Mouse (Mus musculus) lung, adult 2 months (tissue): ENCODE data around the gene Hspb3. TPM values are rescaled to one million over a fixed set of nuclear protein-coding genes. Genes with fewer than 3 reads are reported as not detected.

Experiments
- DNase-seq: peaks from one replicate; pipeline ENCODE4 v3.0.0; 2022
- H3K4me1 ChIP-seq: fragments of 200-500 bp; 2 replicates; pipeline ENCODE4 v1.6.1; 2011; ENCODE audit warnings: low read length; ENCODE audit not compliant: control insufficient read depth, insufficient read depth
- H3K4me3 ChIP-seq: fragments of 200-500 bp; replicated peaks from 2 replicates; pipeline ENCODE3; 2011; ENCODE audit warnings: low read depth, mild to moderate bottlenecking, control low read depth, low read length; ENCODE audit errors: extremely low read depth
- CTCF ChIP-seq: fragments of 200-500 bp; IDR thresholded peaks from 2 replicates; pipeline ENCODE4 v1.5.1; 2011; ENCODE audit warnings: mild to moderate bottlenecking, low read length, control low read depth; ENCODE audit not compliant: insufficient read depth
- POLR2A ChIP-seq: fragments of 200-500 bp; IDR thresholded peaks from 2 replicates; pipeline ENCODE4 v1.6.1; 2011; ENCODE audit warnings: low read depth, mild to moderate bottlenecking, control low read depth, low read length, borderline replicate concordance; ENCODE audit errors: extremely low read depth
- WGBS: fragments of 180-500 bp; shearing (Covaris S2); methylation state at CpG from one replicate; pipeline ENCODE4 v1.1.7; 2018; 5-methylcytosine and 5-hydroxymethylcytosine counted together
- polyA plus RNA-seq: library from polyadenylated mRNA; depleted of rRNA; stranded (reverse); fragments of >200 nt; gene quantifications from 2 replicates; pipeline ENCODE4 v1.2.3, GENCODE M21; 2012; rRNA removed

Gene Hspb3
- polyA plus RNA-seq, 1 experiment, result 0.92 TPM

DNA sequence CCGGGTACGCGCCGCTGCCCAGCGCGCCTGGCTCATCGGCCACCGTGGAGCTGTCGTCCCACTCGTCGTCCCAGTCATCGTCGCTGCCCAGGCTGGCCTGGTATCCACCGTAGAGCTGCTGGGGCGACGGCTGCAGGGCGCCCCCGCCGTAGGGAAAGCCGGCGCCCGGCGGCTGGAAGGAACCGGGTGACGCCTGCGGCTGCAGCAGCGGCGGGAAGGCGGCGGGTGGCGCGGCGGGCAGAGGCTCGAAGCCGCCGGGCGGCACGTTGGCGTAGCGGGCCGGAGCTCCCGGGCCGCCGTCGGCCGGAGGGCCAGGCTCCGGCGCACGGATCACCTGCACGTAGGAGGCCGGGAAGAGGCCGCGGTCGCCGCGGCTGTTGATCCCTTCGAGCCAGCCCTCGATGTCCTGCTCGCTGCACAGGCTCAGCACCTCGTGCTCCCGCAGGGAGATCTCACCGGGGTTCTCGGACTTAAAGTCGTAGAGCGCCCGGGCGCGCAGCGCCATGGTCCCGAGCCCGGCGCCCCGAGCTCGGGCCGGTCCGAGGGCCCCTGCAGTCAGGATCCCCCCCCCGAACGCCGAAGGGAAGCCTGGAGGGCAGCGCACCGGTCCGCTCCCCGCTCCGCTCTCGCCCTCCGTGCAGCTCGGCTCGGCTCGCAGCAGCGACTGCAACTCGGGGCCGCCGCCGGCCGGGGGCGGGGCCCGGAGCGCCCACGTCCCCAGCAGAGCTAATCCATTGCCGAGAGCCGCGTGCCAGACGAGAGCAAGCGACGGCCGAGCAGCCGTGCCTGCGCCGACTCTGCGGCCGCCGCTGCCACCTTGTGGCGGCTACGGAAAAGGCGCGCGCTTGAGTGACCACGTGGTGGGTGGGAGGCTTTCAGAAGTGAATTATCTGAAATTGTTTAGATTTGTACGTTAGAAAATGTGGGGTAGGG is 45.3 kb downstream of the Hspb3 start, which contains the start of gene Snx18:
Gene Snx18 (minus strand): TSS at position 674 of the 933 bp plus-strand sequence.
- TF ChIP-seq POLR2A (peak; percentile 86; the same call in 1 of the 2 replicates), CTCF (peak; percentile 63)
- Histone ChIP-seq H3K4me3 (peak within 1 kb of the TSS; percentile 92), H3K4me1 (peaks cover 30% of the 10 kb centered on the region)
- under 1% methylated on average over 118 of the region's 119 CpGs for WGBS
- DNase-seq, result peak; percentile 86

- TF ChIP-seq POLR2A (no peak), CTCF (no peak)
- WGBS, result 12% methylated on average over 49 of the region's 49 CpGs
- Histone ChIP-seq H3K4me3 (peak overlapping the region; percentile 92), H3K4me1 (peaks cover 35% of the 10 kb centered on the region)
- DNase-seq, result no peak
Observed at GRCm38 (mm10) chr13:113617338-113617890, 46.1 kb downstream of the Hspb3 start.

GRCm38 (mm10) chr13:113616751-113617337 is 46.6 kb downstream of the Hspb3 start:
- no peak for DNase-seq
- 54% methylated on average over 24 of the region's 24 CpGs for WGBS
- TF ChIP-seq POLR2A (no peak), CTCF (no peak)

DNA sequence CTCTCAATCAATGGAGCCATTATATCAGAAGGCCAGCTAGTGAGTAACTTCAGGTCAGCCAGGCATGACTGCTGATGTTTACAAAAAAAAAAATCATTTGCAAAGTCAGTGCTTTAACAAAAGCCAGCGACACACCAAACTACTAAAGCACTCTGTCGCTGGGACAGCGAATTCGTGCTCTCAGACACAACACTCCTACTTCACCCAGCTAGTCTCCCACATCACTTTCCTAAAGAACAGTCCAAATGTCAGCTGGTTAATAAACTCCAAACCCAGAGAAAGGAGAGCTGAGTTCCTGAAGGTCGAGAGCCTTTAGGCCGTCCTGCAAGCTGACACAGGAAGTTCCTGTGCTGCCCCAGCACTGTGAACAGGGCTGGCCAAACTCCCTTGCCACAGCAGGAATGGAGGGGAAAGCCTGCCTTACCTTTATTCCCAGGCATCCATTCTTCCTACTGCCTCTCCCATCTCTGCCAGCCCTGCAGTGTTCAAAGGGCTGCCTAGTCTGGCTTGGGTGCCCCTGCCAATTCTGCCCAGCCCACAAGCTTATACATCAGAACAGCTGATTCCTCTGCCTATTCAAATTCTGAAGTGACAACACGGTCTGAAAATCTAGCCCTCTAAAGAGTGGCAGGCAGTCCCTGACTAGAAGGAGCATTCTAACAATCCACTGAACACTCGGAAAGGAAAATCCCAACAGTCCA is 47.4 kb downstream of the Hspb3 start:
- TF ChIP-seq CTCF, result no peak
- Histone ChIP-seq H3K4me1 (peaks cover 46% of the 10 kb centered on the region), H3K4me3 (peak overlapping the region; percentile 55)
- 12% methylated on average over 8 of the region's 8 CpGs for WGBS
- no peak for DNase-seq

More at GRCm38 (mm10) chr13:113616751-113617337, 46.6 kb downstream of the Hspb3 start:
- Histone ChIP-seq H3K4me3 (peak overlapping the region; percentile 92), H3K4me1 (peaks cover 39% of the 10 kb centered on the region)

DNA sequence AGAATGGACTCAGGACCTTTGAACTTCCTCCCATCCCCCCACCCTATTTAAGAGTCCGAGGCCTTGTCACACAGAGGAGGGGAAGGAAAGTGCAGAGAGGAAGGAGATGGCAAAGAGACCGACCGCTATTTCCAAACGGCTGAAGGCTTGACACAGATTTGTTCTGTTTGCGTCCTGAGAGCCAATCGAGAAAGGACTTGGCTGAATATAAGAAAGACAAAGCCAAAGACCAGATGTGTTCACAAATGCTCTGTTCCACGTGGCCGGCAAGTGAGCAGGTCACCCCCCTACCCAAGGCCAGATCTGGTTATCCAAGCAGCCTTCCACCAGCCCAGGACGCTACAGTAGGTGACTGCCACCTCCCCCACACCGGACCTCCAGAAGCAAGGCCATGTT is 47.9 kb downstream of the Hspb3 start:
- no peak for TF ChIP-seq CTCF
- no peak for TF ChIP-seq POLR2A
- no peak for DNase-seq
- WGBS, result 3% methylated on average over 10 of the region's 10 CpGs
- Histone ChIP-seq H3K4me1 (peaks cover 51% of the 10 kb centered on the region), H3K4me3 (peak overlapping the region; percentile 55)

- no peak for TF ChIP-seq POLR2A
- TF ChIP-seq CTCF, result no peak
- Histone ChIP-seq H3K4me3 (peak overlapping the region; percentile 61), H3K4me1 (peaks cover 57% of the 10 kb centered on the region)
- DNase-seq, result peak; percentile 78
- 20% methylated on average over 24 of the region's 24 CpGs for WGBS
Observed at GRCm38 (mm10) chr13:113614635-113615545, 48.6 kb downstream of the Hspb3 start.

DNA sequence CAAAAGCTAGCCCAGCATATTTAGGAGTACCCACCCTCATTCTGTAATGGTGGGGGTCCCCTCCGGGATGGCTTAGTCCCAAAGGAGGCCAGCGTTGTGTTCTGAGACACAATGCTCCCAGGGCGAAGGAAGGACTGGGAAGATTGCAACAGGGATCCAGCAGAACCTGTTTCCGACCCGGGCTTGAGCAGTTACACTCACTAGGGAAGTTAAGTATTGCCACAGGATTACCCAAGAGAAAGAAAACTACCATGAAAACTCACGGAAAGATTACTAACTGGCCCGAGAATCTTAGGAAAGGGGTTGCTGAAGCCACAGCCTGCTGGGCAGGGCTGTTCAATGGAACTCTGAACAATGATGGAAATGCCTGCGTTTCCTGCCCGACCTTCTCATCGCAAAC is 49.6 kb downstream of the Hspb3 start:
- H3K4me3 ChIP-seq, result no peak overlapping the region
- no peak for TF ChIP-seq CTCF
- TF ChIP-seq POLR2A, result no peak
- H3K4me1 ChIP-seq, result peaks cover 59% of the 10 kb centered on the region
- 35% methylated on average over 10 of the region's 10 CpGs for WGBS
- DNase-seq, result peak; percentile 46

- Histone ChIP-seq H3K4me1 (peaks cover 58% of the 10 kb centered on the region), H3K4me3 (no peak overlapping the region)
- no peak for DNase-seq
- 46% methylated on average over 12 of the region's 12 CpGs for WGBS
- no peak for TF ChIP-seq POLR2A
- no peak for TF ChIP-seq CTCF
Observed at GRCm38 (mm10) chr13:113613341-113613740, 50.1 kb downstream of the Hspb3 start.

Other genes with a start within 250 kb of the Hspb3 start
- 22.8 and 27.0 TPM in 2 replicates for gene Snx18, start 45.1 kb downstream of the Hspb3 start, polyA plus RNA-seq
- 11.8 and 15.1 TPM in 2 replicates for gene Arl15, start 130.8 kb upstream of the Hspb3 start, polyA plus RNA-seq